Mouse (Mus musculus): ENCODE results near the gene Txnrd2. TPM values are rescaled to one million over a fixed set of nuclear protein-coding genes. Genes with fewer than 3 reads are reported as not detected.

Txnrd2 gene
- polyA plus RNA-seq, 1 experiment: 4.6 TPM

DNA sequence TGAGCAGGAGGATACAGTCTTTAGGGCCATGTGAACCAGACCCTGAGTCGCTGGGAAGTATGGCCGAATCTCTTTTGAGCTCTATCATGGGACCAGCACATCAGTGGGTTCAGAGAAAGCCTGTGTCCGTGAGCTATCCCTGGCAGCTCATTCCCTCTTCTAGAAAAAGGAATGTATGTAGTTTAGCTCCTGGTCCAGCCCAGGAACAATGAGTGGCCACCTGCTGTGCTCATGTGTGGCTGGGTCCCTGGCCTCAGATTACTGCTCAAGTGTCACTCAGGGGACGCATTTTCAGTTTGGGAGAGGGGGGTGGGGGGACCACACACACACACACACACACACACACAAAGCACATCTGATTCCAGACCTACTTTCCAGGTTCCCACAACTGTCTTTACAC lies 46.2 kb downstream of the Txnrd2 start:
- Histone ChIP-seq H3K27ac (ENCODE audit: insufficient read depth, low read length) (no peak overlapping the region), H3K4me3 (ENCODE audit: insufficient read depth, low read length) (no peak overlapping the region), H3K4me1 (ENCODE audit: control insufficient read depth, insufficient read depth, low read length) (peaks cover 11% of the 10 kb centered on the region)
- TF ChIP-seq CTCF (IDR thresholded peaks at IDR 0.05; ENCODE audit: borderline replicate concordance, insufficient read depth, low read length): no peak
- no peak for TF ChIP-seq POLR2A (IDR thresholded peaks at IDR 0.05; ENCODE audit: low read depth, low read length)

DNA sequence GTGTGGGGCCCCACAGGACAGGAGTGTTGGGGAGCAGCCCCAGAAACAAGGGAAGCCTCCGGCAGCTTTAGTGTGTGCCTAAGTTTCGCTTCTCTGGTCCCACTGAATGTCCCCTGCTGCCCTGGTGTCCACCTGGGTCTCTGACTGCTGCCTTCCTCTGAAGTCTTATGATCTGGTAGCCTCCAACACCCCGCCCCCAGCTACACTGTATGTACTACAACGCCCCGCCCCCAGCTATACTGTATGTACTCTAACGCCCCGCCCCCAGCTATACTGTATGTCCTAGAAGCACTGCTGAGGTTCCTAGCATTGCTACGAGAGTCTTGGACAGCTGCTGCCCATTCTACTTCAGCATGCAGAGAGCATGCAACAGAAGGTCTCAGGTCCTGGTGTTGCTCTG lies 46.8 kb downstream of the Txnrd2 start:
- TF ChIP-seq POLR2A (IDR thresholded peaks at IDR 0.05; ENCODE audit: low read depth, low read length) (no peak), CTCF (IDR thresholded peaks at IDR 0.05; ENCODE audit: borderline replicate concordance, insufficient read depth, low read length) (no peak)
- peaks cover 11% of the 10 kb centered on the region for H3K4me1 ChIP-seq (ENCODE audit: control insufficient read depth, insufficient read depth, low read length)
- no peak overlapping the region for H3K27ac ChIP-seq (ENCODE audit: insufficient read depth, low read length)
- H3K4me3 ChIP-seq (ENCODE audit: insufficient read depth, low read length): no peak overlapping the region

DNA sequence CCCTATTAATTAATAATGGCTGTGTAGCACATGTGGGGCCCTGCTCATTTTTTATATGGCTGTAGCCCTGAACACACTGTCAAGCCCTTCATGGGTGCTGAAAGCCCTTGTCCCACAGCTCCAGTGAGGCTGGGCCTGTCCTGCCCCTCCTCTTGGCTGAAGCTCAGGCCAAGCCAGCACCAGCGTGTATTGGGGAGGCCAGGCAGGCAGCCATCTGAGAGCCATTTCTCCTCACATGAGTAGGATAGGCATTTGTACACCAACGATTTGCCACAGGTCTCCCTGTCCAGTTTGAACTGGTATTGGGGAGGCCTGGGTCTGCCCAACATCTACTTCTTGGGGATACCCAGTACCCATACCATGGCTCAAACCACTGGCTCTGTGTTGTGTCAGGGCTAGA lies 47.8 kb downstream of the Txnrd2 start:
- peaks cover 11% of the 10 kb centered on the region for H3K4me1 ChIP-seq (ENCODE audit: control insufficient read depth, insufficient read depth, low read length)
- H3K27ac ChIP-seq (ENCODE audit: insufficient read depth, low read length): no peak overlapping the region
- no peak for TF ChIP-seq CTCF (IDR thresholded peaks at IDR 0.05; ENCODE audit: borderline replicate concordance, insufficient read depth, low read length)
- no peak for TF ChIP-seq POLR2A (IDR thresholded peaks at IDR 0.05; ENCODE audit: low read depth, low read length)
- no peak overlapping the region for H3K4me3 ChIP-seq (ENCODE audit: insufficient read depth, low read length)

DNA sequence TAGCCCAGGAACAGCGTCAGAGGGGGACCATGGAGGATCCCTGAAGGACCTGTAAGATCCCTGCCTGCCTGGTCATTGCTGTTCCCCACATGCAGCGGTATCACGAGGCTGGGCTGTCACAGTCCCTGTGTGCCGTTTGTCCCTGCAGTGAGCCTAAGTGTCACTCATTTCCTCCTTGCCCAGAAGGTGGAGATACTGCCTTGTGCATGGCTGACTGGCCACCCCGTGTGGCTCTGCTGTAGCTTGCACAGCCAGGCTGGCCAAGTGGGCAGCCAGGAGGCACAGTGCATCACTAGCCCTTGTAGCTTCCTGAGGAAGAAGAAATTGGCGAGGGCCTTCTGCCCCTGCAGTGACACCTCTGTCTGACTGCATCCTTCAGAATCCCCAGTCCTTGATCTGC lies 51.8 kb downstream of the Txnrd2 start:
- TF ChIP-seq CTCF (IDR thresholded peaks at IDR 0.05; ENCODE audit: borderline replicate concordance, insufficient read depth, low read length): no peak; the same call in 1 of the 2 replicates
- no peak for TF ChIP-seq POLR2A (IDR thresholded peaks at IDR 0.05; ENCODE audit: low read depth, low read length)
- Histone ChIP-seq H3K4me3 (ENCODE audit: insufficient read depth, low read length) (no peak overlapping the region), H3K4me1 (ENCODE audit: control insufficient read depth, insufficient read depth, low read length) (no peaks in the 10 kb centered on the region), H3K27ac (ENCODE audit: insufficient read depth, low read length) (no peak overlapping the region)

DNA sequence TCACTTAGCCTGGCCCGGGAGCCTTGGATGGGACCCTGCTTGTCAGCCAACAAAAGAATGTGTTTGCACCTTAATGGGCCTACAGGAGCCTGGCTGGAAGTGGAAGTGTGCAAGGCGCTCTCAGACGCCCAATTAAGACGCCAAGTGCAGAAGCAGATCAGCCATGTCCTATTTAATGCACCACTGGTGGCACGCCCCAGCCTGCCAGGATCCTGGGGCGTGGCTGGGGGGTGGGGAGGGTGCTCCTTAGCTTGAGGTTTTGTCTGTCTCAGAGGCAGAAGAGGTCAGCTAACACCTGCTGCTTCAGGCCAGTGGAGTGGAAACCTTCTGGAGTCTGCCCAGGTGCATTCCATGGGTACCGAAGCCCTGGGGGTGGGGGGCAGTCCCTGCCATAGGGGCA lies 53.5 kb downstream of the Txnrd2 start:
- H3K4me1 ChIP-seq (ENCODE audit: control insufficient read depth, insufficient read depth, low read length): no peaks in the 10 kb centered on the region
- no peak overlapping the region for H3K27ac ChIP-seq (ENCODE audit: insufficient read depth, low read length)
- TF ChIP-seq CTCF (IDR thresholded peaks at IDR 0.05; ENCODE audit: borderline replicate concordance, insufficient read depth, low read length) (no peak), POLR2A (IDR thresholded peaks at IDR 0.05; ENCODE audit: low read depth, low read length) (no peak)
- no peak overlapping the region for H3K4me3 ChIP-seq (ENCODE audit: insufficient read depth, low read length)

DNA sequence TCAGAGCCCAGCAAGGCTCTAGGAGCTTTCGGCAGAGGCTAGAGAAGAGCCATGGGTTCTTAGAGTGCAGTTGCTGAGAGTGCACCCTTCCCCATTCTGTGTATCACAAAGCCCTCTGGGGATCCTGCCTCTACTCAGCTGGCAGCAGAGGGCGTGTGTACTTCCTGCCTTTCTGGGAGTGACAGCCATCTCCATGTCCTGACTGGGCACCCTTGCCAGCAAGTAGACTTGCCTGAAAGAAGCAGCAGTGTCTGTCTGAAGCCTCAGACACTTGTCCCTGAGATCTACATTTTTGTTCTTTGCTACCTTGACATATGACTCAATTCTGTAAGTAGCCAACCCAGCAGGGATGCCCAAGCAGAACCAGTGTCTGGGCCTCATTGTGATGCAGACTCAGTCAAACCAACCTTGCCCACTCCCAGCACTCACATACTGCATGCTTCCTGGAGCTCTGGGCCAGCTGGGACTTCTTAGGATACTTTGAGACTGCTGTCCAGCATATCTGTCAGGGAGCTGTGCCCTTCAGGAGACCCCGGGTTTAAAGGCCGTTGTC lies 54.8 kb downstream of the Txnrd2 start:
- H3K4me3 ChIP-seq (ENCODE audit: insufficient read depth, low read length): no peak overlapping the region
- no peaks in the 10 kb centered on the region for H3K4me1 ChIP-seq (ENCODE audit: control insufficient read depth, insufficient read depth, low read length)
- TF ChIP-seq CTCF (IDR thresholded peaks at IDR 0.05; ENCODE audit: borderline replicate concordance, insufficient read depth, low read length) (no peak), POLR2A (IDR thresholded peaks at IDR 0.05; ENCODE audit: low read depth, low read length) (no peak)
- no peak overlapping the region for H3K27ac ChIP-seq (ENCODE audit: insufficient read depth, low read length)

DNA sequence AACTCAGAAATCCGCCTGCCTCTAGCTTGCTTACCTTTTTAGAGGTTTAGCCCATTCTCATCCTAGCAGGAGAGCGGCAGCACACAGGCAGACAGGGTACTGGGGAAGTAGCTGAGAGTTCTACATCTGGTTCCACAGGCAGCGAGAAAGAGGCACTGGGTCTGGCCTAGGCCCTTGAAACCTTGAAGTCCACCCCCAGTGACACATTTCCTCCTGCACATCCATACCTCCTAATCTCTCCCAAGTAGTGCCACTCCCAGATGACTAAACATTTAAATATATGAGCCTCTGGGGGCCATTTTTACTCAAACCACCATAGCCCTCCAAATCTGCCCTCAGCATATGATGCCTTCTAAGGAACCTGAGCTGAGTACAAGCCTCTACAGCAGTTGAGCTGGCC lies 56.2 kb downstream of the Txnrd2 start:
- TF ChIP-seq POLR2A (IDR thresholded peaks at IDR 0.05; ENCODE audit: low read depth, low read length): no peak
- TF ChIP-seq CTCF (IDR thresholded peaks at IDR 0.05; ENCODE audit: borderline replicate concordance, insufficient read depth, low read length): no peak
- Histone ChIP-seq H3K4me3 (ENCODE audit: insufficient read depth, low read length) (no peak overlapping the region), H3K27ac (ENCODE audit: insufficient read depth, low read length) (no peak overlapping the region), H3K4me1 (ENCODE audit: control insufficient read depth, insufficient read depth, low read length) (no peaks in the 10 kb centered on the region)

DNA sequence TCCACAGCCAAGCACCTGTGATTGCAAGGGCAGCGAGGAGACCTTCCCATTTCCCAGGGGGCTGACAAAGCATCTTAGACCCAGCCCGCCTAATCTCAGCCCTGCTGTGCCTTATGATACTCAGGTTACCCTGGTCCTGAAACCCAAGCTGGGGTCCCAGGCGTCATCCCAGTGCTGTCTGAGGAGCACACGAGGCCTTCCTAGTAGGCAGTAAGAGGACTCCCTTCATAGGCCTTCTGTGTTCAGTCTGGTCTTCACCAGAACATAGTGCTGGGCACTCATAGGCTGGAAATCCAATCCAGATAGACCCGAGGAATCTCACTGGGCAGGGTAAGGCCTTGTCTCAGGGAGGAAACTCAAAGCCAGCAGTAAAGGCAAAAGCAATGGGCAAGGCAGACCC lies 57.7 kb downstream of the Txnrd2 start:
- TF ChIP-seq POLR2A (IDR thresholded peaks at IDR 0.05; ENCODE audit: low read depth, low read length) (no peak), CTCF (IDR thresholded peaks at IDR 0.05; ENCODE audit: borderline replicate concordance, insufficient read depth, low read length) (no peak)
- H3K27ac ChIP-seq (ENCODE audit: insufficient read depth, low read length): no peak overlapping the region
- H3K4me1 ChIP-seq (ENCODE audit: control insufficient read depth, insufficient read depth, low read length): no peaks in the 10 kb centered on the region
- no peak overlapping the region for H3K4me3 ChIP-seq (ENCODE audit: insufficient read depth, low read length)

DNA sequence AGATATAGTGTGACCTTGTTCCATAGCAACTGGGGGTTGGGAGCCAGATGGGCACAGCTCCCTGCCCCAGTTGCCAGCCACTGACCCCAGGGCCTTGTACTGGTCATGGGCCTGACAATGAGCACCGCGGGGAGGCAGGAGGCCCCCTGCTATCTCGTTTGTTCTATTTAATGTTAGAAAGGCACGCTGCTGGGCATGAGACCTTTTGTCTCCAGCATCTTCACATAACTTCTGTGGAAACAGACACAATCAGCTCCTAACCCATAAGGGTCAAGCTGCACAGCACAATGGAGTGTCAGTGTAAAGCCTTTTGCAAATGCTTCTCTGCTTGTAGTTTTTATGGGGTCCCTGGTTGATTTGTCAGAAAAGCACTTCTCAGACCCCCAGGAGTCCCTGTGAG lies 58.2 kb downstream of the Txnrd2 start:
- Histone ChIP-seq H3K4me1 (ENCODE audit: control insufficient read depth, insufficient read depth, low read length) (no peaks in the 10 kb centered on the region), H3K27ac (ENCODE audit: insufficient read depth, low read length) (peak overlapping the region; percentile 3; the same call in 1 of the 2 replicates), H3K4me3 (ENCODE audit: insufficient read depth, low read length) (no peak overlapping the region)
- TF ChIP-seq POLR2A (IDR thresholded peaks at IDR 0.05; ENCODE audit: low read depth, low read length) (no peak), CTCF (IDR thresholded peaks at IDR 0.05; ENCODE audit: borderline replicate concordance, insufficient read depth, low read length) (no peak)

DNA sequence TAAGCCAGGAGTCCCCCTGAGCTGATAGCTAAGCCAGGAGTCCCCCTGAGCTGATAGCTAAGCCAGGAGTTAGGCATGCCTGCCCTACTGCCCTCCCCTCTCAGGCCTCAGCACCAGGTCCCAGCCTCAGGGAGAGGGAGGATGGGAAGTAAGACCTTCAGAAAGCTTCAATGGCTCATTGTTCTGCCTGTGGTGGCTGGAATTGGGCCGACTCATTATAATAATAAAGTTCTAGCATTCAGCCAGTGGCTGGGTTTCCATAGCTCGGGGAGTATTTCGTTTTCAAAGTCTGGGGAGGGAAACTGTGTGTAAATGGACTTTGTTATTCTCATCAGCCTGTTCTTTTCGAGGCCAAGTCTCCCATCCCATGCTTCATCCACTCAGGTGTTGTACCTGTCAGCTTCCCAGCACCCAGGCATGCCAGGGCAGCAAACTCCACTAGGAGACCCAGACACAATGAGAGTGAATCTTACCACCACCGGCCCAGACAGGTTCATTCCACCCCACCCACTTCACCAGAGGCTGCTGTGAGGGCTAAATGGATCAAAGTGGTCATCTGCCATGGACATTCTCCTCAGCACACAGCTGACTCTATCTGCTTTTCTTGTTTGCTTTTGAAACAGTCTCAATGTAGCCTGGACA lies 58.7 kb downstream of the Txnrd2 start:
- peak overlapping the region; percentile 3; the same call in 1 of the 2 replicates for H3K27ac ChIP-seq (ENCODE audit: insufficient read depth, low read length)
- no peak for TF ChIP-seq POLR2A (IDR thresholded peaks at IDR 0.05; ENCODE audit: low read depth, low read length)
- H3K4me3 ChIP-seq (ENCODE audit: insufficient read depth, low read length): no peak overlapping the region
- H3K4me1 ChIP-seq (ENCODE audit: control insufficient read depth, insufficient read depth, low read length): no peaks in the 10 kb centered on the region

All from embryonic fibroblast, embryonic 13.5 days (primary cell).